Mouse (Mus musculus) layer of hippocampus, postnatal 10 days (tissue): Measurements from ENCODE around the gene Capn11. TPM values are rescaled to one million over a fixed set of nuclear protein-coding genes. Genes with fewer than 3 reads are reported as not detected.

Experiments
- DNase-seq, 2 experiments: peaks; one replicate each; pipeline ENCODE4 v3.0.0; 2021; ENCODE audit warnings: low spot score in 2 of 2
- long read RNA-seq: library from polyadenylated mRNA; stranded (forward); transcript quantifications from one replicate; pipeline ENCODE4 v2.0.0, GENCODE M21; 2023
- total RNA-seq, 2 experiments: library from RNA; stranded (reverse); gene quantifications; 2 replicates each; pipeline ENCODE4 v1.2.3; 2021

The Capn11 gene
- 1 to 10 TPM; 1.1 to 1.3 TPM for total RNA-seq
- long read RNA-seq = 0 reads

GRCm38 (mm10) chr17:45659225-45659624, at the start of gene Capn11:
Gene Capn11, minus strand, starts transcription at chr17:45659325.
- no peak for DNase-seq

GRCm38 (mm10) chr17:45708179-45708578, 49.1 kb upstream of the Capn11 start:
- DNase-seq = no peak

- no peak for DNase-seq
Observed at GRCm38 (mm10) chr17:45707376-45707775, 48.3 kb upstream of the Capn11 start.

- DNase-seq = no peak
Observed at GRCm38 (mm10) chr17:45706796-45707195, 47.7 kb upstream of the Capn11 start.

- DNase-seq = no peak
Observed at GRCm38 (mm10) chr17:45703187-45703586, 44.1 kb upstream of the Capn11 start.

GRCm38 (mm10) chr17:45702254-45702653, 43.1 kb upstream of the Capn11 start:
- DNase-seq = no peak

- DNase-seq = no peak
Observed at GRCm38 (mm10) chr17:45701236-45701591, 42.1 kb upstream of the Capn11 start.

- DNase-seq = no peak
Observed at GRCm38 (mm10) chr17:45700496-45701235, 41.5 kb upstream of the Capn11 start.

GRCm38 (mm10) chr17:45699039-45699740, 40.1 kb upstream of the Capn11 start:
- no peak for DNase-seq

- DNase-seq = no peak
Observed at GRCm38 (mm10) chr17:45698368-45698767, 39.2 kb upstream of the Capn11 start.

- no peak for DNase-seq
Observed at GRCm38 (mm10) chr17:45696981-45697380, 37.9 kb upstream of the Capn11 start.

GRCm38 (mm10) chr17:45695227-45696120, 36.3 kb upstream of the Capn11 start:
- no peak for DNase-seq

GRCm38 (mm10) chr17:45693812-45694565, 34.9 kb upstream of the Capn11 start:
- DNase-seq = no peak

GRCm38 (mm10) chr17:45692159-45692558, 33.0 kb upstream of the Capn11 start:
- DNase-seq = no peak

GRCm38 (mm10) chr17:45690044-45690443, 30.9 kb upstream of the Capn11 start:
- no peak for DNase-seq

GRCm38 (mm10) chr17:45689120-45689519, 30.0 kb upstream of the Capn11 start:
- DNase-seq = no peak

GRCm38 (mm10) chr17:45686716-45687115, 27.6 kb upstream of the Capn11 start, which contains the start of gene Tmem63b:
Gene Tmem63b, minus strand, starts transcription at chr17:45686905.
- no peak for DNase-seq

- DNase-seq = peak; percentile 92 to 95
Observed at GRCm38 (mm10) chr17:45686093-45686619, 27.0 kb upstream of the Capn11 start, which contains the start of gene Mrpl14. Gene Mrpl14, plus strand, starts transcription at chr17:45686322.

- peak; percentile 61 to 73 for DNase-seq
Observed at GRCm38 (mm10) chr17:45685171-45686092, 26.3 kb upstream of the Capn11 start.
